Mouse (Mus musculus): ENCODE results near the gene Ell.

Gene Ell

DNA sequence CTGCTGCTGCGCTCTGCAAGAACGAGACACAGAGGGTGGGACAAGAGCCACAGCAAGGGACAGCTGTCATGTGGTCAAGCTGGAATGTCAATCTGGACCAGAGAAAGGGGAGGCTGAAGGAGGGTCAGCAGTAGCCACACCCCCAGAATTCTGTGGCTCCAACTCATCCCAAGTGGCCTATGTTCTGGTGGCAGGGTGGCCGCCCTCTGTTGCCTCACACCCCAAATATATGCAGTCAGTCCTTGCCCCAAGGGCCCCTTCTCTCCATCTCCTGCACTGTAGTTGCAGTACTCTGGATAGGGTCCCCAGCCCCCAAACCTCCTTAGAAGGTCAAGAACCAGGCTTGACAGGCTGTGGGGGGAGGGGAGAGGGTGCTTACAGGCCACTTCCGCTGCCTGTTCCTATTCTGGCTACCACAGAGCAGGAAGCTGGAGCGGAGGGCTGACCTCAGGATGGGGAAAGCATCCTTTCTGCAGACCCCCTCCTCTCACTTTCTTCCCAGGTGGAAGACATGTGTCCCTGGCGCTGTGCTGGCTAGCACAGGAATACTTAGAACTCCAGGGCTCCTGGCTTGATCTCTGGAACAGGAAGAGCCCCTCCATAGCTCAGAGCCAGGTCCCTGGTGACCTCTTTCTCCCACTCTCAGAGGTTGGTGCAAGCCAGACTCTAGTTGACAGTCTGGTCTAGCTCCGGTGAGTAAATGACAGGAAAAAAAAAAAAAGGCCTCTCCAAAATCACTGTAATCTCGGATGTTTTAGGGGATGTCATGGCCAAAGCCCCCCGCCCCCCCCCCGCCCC is 61.4 kb downstream of the Ell start:
- peak; percentile 53 to 76 for DNase-seq

DNA sequence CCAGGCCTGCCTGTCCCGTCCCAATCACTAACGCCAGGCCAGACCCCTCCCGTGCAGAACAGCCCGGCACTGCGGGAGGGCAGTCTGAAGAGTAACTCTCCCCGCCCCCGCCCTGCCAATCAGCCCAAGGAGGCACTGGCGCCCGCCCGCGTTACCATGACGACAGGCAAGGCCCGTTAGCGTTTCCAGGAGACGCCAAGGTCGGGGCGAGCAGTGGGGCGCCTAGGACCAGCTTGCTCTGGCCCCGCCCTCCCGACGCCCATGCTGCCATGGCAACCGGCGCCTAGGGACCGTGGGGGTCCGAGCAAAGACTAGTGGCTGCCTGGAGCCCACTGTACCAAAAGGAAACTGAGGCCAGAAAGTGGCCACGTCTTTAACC is 62.0 kb downstream of the Ell start:
- DNase-seq = peak; percentile 91 to 93

DNA sequence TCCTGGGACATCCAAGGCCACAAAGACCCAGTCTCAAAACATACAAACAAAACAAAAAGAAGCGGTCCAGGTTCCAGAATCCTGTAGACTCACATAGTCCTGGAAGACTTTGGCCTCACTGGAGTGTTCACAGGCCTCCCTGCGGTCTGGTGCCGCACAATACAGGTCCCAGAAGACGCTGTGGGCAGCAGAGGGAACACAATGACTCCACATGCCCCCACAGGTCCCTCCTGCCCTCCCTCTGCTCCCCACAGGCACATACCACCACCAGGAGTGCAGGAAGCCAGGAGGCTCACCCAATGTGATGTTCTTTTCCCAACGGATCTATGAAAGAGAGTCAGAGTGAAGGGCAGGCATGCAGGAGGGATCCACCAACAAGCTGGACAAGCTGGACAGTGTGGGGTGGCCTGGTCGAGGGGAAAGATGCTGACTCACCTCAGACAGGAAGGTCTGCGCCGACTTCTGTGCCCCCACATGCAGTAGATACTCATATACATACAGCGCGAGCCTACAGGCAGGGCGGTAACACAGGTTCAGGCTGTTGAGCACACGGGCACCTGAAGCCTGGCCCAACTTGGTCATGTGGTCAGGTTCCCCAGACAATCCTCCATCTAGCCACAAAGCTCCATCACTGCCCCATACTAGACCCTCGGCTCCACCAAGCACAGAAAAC is 63.0 kb downstream of the Ell start:
- DNase-seq = no peak

DNA sequence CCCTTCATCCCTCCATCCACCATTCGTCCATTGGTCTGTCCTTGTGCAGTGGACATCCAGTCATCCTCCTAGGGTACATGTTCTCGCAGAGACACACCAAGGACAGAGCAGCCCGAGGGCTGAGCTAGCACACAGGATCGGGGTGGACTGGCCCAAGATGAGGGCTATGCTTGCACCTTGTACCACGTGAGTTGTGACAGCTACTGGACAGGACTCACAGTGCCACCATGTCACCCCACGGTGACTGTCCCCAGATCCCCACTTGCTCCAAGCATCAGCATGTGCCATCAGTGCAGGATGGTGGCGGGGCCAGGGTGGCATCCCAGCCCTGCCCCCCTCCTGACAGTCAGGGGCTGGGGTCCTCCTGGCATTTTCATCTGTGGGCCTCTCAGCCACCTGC is 65.3 kb downstream of the Ell start:
- DNase-seq = no peak

DNA sequence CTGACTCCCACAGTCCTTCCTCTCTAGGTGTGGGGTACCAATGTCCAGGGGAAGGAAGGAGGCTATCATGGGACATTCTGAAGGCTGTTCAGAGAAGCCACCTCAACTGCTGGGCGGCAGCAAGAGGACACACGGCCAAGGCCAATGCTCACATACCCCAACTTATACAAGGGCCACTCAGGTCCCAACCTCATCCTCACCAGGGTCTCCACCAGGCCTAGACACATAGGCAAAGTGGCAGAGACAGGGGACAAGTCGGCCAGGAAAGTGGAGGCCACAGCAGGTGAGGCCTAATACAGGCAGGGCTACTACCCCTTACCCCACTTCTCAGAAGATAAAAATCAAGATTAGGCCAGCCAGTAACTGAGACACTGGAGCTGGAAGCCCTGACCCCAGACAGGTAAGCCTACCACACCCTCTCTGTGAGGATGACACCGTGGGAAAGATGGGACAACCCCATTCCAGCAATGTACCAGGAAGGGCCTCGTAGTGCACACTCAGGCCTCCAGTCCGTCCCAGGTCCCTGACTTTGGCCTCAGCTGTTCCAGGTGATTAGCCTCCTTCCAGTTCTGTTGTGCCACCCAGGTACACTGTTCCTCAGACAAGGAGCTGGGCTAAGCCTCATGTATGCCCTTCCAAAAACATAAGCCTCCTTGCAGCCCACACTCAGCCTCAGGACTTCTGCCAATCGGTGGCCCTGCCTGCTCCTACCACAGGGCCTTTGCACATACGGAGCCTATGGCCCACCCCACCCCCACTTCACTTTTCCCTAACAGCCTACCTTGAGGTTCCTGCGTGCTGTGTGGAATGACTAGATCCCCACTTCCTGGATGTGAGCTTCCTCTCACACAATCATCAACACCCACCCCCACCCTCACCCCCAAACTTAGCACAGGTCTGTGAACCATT is 66.9 kb downstream of the Ell start:
- DNase-seq = no peak

DNA sequence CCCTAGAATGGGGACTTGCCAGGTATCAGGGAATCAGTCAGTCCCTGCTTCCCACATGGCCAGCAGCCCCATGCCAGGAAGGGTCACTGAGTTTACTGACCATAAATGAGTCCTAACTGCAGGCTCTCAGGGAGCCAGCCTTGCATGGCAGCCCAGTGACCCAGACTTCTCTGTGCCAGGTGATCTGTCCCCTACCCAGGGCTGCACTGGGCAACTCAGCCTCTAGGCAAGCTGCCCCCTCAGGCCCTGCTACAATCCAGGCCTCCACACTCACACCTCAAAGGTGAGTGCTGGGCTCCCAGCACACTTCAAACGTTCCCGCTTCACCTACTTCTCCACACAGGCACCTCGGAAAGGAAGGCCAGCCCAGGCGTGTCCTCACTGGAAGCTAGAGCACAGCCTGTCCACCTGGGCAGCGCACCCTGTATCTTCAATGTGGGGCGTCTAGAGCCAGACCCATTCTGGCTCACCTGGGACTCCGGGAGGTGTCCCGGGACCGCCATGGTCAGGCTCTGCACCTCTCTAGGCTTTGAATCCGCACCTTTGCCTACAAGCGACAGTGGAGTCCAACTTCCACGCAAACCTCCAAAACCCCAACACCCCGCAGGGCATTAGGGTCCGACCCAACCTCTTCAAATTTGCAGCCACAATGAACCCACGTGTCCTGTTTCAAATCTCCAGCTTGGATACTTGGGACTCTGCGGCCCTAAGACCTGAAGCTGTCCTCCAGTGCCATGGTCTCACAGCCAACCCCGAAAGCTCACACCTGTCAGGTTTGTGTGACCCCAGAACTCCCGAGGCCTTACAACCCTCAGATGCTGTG is 67.7 kb downstream of the Ell start:
- peak in 1 of 2 experiments; percentile 51 for DNase-seq

DNA sequence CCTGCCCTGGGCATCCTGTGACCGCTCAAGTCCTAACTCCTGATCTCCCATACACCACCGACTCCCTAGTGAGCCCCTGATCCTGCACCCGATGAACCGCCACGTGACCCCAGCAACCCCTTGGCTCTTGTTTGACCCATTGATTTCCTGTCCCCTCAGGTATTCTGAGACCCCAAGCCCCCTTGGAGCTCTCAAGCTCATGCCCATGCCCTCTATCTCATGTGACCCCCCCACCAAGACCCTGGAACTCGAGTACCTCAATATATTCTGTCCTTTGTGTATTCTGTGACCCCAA is 68.3 kb downstream of the Ell start:
- no peak for DNase-seq

DNA sequence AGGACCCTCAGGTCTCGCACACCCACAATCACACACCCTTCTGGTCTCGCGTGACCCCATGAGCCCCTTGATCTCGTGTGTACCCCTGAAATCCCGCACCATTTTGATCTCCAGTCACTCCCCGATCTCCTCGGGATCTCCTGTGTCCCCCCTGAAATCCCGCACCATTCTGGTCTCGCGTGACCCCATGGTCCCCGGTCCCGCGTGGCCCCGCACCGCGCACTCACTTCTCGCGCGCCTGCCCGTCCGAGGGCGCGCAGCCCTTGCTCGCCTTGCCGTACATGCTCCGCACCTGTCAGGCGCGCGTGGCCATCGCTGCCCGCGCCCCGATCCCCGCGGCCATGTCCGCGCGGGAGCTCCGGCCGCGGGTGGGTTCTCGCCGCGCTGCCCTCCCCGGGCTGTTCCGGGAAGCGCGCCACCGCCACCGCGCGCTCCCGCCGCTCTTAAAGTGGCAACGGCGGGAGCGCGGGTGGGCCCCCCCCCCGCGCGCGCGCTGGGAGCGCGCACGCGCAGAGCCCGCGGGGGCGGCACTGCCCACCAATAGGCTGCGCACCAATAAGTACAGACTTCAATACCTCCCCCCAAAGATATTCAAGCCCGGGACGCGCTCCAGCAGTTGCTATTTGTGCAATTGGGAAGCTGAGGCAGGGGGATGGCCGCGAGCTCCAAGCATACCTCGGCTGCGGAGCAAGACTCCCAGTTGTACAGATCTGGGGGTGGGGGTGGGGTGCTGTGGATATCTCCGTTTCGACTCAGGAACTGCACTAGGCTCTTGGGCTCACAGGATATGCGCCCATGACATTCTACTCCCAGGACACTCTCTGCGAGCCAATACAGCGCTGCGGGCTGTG is 68.9 kb downstream of the Ell start:
- peak in 1 of 2 experiments; percentile 68 for DNase-seq

DNA sequence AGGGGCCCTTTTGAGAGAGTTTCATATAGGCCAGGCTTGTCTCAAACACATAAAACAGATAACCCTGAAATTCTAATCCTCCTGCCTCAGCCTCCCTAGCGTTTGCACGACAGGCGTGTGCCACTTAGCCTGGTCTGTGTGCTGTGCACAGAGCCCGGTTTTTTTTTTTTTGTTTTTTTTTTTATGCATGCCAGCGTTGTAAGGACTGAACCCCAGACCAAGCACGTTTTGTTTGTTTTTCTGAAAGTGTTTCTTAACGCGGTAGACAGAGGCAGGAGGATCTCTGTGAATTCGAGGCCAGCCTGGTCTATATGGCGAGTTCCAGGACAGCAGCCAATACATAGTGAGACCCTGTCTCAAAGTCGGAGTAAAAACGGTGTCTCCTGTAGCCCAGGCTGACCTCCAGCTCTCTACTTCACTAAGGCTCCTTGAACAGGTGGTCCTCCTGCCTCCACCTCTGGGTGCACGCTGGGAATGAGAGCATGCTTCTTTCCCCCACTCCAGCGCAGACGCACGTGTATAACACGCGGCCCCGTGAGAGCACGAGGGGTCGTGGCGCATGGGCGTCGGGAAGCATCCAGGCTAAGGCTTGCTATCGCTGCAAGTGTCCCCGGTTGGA is 69.6 kb downstream of the Ell start, which contains the start of gene Ssbp4:
Gene Ssbp4, minus strand, starts transcription at position 124 of the 619 bp plus-strand sequence.
- DNase-seq = no peak

DNA sequence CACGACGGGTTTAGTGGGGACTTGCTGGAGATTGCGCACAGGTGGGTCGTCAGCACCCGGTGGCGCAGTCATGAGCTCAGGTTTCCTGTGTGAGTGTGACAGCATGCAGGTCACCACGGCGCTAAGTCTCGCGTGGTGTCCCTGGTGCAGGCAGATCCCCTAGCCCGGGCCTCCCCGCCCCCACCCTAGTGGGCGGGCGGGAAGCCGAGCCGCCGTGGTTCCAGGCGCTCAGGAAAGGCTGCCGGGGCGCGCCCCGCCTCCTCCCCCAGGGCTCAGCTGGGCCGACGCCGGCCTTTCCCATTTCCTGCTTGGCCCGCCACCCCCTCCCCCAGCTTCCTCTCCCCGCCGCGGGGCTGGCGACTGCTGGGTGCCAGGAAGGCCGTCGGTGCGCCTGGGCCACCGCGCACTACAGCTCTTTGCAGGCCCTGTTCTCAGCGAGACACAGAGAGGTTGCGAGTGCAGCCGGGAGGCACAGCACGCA is 70.2 kb downstream of the Ell start:
- peak; percentile 92 to 94 for DNase-seq

DNA sequence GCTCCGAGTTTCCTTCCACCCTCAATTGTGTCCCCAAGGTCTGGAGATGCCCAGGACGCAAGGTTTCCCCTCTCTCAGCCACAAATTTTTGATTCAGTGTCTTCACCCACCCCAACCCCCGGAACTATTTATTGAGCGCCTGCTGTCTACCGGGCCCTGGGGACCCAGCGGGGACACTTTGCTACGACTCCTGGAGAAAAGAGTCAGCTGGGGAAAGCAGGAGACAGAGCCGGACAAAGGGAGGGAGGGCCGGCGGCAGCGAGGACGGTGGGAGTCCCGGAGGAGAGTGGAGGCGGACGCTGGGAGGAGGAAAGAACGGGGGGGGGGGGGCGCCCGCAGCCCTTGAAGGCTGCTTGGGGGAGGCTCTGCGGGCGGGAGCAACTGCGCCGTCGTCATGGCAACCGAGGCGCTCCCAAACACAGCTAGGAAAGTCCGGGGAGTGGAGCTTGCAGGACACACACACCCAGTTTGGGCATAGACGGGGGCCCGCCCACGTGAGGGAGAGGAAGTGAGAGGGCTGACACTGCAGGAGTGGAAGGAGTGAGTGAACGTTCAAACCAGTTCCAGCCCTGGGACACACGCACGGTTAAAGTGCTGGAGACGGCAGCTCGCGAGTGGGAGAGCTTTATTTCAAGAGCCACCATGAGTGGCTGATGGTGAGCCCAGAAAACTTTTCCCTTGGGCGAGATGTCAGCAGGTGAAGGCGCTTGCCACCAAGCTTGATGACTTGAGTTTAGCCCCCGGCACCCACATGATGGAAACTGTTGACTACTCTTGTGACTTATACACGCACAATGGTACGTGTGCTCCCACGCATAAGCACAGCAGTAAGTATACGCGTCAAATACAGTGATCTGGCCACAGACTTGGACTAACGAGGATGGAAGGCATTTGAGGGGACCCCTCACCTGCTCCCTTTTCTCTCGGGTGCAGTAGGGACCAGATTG is 70.9 kb downstream of the Ell start:
- DNase-seq = peak; percentile 91 to 95

DNA sequence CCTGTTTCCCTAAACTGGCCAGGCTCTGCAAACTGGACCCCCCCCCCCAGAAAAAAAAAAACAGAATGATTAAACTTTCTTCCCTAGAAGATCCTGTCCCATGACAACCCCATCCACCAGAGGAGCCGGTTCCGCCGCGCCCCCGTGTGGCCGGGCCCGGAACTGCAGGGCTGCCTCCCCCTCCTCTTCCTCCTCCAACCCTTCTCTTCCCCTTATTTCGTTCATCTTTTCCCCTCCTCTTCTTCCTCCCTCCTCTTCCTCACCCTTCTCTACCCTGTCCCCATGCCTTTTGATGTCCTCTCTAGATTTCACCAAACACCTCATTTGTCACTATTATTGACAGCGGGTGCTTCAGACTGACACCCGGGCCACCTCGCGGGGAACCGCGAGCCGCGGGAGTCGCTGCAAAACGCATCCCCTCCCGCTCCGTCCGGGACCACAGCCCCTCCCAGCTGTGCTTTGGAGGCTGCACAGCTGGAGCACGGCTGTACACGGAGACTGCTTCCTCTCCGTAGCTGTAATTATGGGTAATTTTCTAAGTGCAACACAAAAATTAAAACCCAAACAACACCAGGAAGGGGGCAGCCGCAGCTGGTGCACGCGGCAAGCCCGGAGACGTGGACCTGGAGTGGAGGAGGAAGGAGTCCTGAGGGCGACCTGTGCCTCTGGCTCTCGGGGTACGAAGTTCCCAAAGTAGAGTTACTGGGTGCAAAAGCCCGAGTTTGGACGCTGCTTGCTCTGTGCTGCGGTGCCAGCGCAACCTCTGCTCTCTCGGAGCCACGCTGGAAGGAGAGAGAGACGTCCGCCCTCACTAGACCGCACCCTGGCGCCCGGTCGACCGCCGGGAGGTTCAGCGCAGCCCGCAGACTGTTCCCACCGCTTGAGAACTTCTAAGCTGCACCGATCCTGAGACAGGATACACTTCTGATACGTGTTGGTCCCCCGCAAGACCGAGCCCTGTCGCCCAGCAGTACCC is 71.8 kb downstream of the Ell start:
- peak; percentile 77 to 91 for DNase-seq

DNA sequence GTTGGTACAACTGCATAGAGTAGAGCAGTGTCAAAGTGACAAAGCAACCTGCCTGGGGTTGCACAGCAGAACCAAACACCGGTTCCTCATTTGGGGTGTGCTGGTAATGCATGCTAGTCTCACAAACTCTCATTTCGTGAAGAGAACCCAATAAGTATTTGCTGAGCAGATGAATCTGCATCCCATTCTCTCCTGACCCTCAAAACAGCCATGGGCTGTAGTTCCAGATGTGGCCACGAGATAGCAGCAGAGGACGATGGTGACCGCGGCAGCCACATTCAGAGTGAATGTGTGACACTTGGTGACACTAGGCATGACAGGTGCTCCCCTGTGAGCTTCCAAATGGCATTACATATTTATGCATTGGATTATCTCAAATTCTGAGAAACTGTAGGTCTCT is 72.6 kb downstream of the Ell start:
- peak; percentile 86 to 93 for DNase-seq

DNA sequence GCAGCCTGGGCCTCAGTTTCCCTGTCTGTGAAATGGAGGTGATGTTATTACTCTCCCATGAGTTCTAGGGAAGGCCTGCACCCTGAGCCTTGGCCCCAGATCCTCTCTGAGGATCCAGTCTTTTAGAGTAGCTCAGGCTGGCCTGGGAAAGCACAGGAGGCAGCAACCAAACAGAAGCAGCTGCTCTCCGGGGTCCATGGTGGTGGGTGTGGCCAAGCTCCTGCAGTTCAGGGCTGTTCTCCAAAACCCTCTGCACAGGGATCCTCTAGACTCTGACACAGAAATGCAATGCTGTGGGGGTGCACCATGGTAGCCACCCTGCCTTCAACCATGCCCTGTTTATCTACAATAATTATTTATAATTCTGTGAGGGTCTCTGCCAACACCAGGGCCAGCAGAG is 74.5 kb downstream of the Ell start:
- DNase-seq = no peak

DNA sequence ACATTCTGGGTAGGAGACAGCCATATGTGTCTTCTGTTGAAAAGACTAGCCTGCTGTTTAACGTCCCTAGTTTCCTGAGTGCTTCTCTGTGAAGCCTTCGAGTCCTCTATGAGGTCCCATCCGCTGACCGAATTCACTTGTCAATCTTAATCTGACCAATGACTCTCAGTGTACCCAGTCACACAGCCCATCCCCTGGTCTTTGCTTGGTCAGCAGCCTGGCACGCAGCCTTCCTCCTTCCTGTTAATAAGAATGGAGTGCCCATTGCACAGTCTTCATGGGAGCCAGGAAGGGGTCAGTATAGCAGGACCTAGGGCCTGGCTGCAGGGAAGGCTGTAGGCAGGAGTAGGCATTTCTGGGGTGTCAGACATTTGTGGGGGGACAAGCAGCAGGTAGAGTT is 75.2 kb downstream of the Ell start:
- DNase-seq = no peak

DNA sequence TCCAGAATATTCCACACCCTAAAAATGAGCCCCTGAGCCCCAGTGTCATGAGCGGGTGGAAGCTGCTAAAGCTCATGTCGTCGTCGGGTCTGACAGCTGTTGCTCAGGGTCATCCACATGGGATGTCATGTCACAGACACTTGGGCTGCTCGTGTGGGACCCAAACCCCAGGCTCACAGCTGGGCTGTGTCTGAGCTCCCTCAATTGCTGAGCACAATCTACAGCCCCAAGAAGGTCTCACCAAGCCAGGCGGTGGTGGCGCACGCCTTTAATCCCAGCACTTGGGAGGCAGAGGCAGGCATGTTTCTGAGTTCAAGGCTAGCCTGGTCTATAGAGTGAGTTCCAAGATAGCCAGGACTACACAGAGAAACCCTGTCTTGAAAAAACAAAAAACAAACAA is 76.0 kb downstream of the Ell start:
- DNase-seq = no peak

DNA sequence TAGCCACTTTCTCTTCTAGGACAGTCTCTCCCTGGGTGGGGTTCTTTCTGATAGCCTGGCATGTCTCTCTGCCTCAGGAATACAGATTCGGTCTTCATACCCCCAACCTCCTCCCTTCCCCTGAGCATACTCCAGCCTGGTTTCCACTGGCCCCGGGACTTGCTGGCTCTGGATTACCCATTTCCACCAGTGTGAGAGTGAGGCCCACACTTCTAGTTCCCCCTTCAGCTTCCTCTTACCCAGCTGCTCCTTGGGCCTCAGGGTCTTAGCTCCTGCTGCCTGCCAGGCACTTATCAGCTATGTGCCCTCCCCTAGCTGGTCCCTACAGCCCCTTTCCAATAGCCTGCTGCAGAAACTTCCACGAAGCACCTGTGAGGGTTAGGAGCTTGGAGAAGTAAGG is 76.6 kb downstream of the Ell start, which contains the start of gene Lrrc25:
Gene Lrrc25, plus strand, starts transcription at position 262 of the 400 bp plus-strand sequence.
- no peak for DNase-seq

DNA sequence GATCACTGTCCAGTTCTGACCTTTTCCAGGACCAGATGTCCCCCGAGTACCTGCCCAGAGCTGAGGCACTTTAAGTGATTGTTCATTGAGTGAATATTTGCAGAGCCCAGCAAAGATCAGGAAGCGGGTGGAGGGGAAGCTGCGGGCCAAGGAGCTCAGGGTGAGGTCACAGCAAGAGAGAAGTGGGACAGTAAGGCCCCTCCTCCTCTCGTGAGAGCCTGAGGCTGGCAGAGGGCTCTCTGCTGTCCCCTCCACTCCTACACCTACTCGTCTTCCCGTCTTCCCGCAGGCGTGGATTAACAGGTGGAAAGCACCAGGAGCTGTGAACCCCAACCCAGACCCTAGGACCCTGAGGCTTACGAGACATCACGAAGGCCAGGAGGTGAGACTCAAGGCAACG is 77.4 kb downstream of the Ell start:
- DNase-seq = no peak
